ENCODE assay signal across 15 mouse cellular contexts in the genomic region with DNA sequence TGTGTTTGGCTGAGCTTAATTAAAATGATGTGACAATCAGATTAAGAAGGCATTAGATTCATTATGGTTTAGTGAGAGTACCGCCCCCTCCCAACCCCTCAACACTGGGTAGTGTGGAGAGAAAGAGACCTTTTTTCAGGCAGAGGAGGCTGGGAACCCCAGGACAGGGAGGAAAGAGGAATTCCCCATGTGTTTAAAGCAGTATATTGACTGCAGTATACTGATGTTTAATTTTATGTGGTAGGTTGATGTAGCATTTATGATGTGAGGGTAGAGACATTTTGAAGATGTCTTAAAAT.
"Had no signal": no experiment of that assay in that cellular context is flagged by ENCODE, and none has a peak within 500 bp of the region (broad histone marks: within the 10 kb centered on the region; RNA-seq: fewer than 3 reads in every experiment).

No protein-coding gene starts in this region.

- H3K36me3 ChIP-seq: liver, embryonic 13.5 days had no signal

- DNase-seq: kidney, adult 2 months; kidney, postnatal 25 days; layer of hippocampus, adult 9-11 months; liver, embryonic 13.5 days; lung, postnatal 4 days; midbrain, embryonic 14.5 days; retina, postnatal 1 day; right cerebral cortex, postnatal 25 days; spleen, adult 18-20 months; thymus, postnatal 4 days had no signal

- ATAC-seq: hindbrain, postnatal 0 days; inflammation-experienced regulatory T-cells, adult 6 months had no signal

- H3K9me3 ChIP-seq: liver, embryonic 13.5 days had no signal

- H3K9ac ChIP-seq: liver, embryonic 13.5 days had no signal

- H3K27me3 ChIP-seq: liver, embryonic 13.5 days had no signal

- H3K27ac ChIP-seq: hindbrain, postnatal 0 days; kidney, postnatal 0 days; layer of hippocampus, adult 2 months; liver, embryonic 13.5 days had no signal

- H3K4me3 ChIP-seq: layer of hippocampus, adult 2 months; liver, embryonic 13.5 days had no signal

- H3K4me1 ChIP-seq: liver, embryonic 13.5 days had no signal

- H3K4me2 ChIP-seq: liver, embryonic 13.5 days; midbrain, embryonic 11.5 days had no signal
